Mouse (Mus musculus): Measurements from ENCODE around the gene A930004D18Rik.

The A930004D18Rik gene

GRCm38 (mm10) chr2:18037491-18037890, at the start of gene A930004D18Rik:
Gene A930004D18Rik (minus strand): TSS chr2:18037737.
- DNase-seq, result no peak

DNA sequence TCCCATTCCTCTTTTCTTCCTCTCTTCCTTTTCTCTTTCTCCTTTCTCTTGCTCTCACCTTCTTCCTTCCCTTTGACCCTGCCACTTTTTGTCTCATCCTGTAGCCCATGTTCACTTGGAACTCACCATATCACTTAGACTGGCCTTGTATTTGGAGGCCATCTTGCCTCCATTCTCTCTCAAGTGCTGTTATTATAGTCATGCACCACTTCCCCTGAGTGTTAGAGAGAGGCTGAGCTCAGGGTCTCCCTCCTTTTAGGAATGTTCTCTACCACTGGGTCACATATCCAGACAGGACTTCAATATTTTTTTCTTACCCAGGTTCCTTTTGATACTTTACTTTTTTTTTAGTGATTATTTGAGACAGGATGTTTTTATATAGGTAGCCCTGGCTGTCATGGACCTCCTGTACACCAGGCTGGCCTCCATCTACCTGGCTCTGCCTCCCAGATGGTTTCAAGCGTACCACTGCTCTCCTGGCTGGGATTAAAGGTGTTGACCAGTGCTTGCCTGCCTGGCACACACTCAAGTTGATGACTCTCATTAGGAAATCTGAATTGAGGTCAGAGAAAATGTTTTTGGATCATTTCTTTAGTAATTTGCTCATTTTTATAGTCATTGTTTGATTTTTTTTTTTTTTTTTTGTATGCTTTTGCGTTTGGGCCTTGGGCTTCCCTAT, 42.8 kb upstream of the A930004D18Rik start:
- peak; percentile 49 for DNase-seq

DNA sequence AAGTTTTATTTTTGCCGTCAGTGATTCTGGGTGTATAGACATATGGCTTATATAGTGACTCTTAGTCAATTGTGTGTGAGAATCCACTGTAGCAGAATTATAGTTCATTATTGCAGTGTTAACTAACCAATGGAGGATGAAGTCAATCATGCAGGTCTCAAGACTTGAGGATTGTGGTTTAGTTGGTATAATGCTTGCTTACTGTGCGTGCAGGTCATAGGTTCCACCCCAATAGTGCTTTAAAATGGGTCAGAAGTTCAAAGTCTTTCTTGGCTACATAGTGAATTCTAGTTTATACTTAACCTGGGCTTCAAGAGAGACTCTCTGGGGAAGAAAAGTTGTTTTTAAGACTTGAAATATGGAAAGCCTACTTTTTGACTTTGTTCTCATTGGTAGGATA, 34.4 kb upstream of the A930004D18Rik start:
- DNase-seq, result no peak

DNA sequence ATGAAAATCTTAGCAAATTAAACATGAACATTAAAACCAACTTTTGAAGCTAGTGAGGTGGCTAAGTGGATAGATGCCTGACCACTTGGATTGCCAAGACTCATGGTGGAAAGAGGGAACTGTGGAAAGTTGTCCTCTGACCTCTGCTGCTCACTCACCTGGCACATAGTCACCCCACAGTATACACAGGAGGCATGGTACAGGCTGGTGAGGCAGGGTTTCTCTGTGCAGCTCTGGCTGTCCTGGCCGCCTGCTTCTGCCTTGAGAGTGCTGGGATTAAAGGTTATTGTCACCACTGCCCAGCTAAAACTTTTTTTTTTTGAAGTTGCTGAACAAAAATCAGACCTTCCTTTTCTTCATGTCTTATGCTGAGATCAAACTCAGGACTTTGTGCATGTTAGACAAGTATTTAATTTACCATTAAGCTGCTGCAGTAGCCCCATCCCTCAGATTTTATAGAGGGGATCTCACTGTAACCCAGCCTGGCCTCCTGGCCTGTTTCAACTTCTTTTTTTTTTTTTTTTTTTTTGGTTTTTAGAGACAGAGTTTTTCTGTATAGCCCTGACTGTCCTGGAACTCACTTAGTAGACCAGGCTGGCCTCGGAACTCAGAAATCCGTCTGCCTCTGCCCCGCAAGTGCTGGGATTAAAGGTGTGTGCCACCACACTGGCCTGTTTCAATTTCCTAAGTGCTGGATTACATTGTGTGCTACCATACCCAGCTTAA, 30.7 kb upstream of the A930004D18Rik start:
- DNase-seq, result no peak

DNA sequence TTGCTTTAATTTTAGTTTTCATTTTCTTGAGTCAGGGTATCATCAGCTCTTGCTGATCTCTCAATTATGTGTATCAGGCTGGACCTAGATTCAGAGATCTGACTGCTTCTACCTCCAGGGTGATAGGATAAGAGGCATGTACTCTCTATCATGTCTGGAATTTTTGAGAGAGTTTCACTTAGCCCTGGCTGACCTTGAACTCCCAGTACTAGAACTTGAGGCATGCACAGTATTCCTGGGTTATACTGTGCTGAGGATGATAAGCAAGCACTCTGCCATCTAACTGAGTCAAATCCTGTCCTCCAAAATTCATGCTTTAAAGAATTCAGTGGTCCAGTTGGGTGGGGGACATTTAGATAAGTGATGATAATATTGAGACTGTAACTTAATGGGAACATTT, 28.9 kb upstream of the A930004D18Rik start:
- no peak for DNase-seq

GRCm38 (mm10) chr2:18065708-18066030, 28.1 kb upstream of the A930004D18Rik start:
- no peak for DNase-seq

DNA sequence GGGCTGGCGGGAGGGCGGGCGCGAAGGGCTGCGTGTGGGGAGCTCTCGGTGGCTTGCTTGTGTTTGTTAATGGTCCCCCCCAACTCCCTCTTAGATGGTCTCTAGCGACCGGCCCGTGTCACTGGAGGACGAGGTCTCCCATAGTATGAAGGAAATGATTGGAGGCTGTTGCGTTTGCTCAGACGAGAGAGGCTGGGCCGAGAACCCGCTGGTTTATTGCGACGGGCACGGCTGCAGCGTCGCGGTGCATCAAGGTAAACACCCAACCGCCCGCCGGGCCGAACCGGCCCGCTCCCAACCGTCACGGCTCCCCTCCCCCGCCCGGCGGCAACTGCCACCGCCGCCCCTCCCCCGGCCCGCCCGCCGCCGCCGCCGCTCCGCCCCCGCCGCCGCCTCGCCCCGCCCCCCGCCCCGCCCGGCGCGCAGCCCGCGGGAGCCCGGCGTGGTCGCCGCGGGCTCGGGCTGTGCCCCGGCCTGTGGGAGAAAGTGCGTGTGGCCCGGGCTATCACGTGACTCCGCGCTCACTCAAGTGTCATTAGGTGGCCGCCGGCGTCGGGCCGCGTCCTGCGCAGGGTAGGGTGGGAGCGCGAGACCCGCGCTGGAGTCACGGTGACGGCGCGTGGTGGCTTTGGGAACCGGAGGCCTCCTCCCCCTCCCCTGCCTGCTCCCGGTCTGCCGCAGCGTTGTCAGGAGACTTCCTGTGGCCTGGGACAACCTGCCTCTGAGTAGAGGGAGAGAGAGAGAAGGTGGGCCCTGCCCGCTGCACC, 27.6 kb upstream of the A930004D18Rik start:
- DNase-seq, result peak; percentile 87 to 88

GRCm38 (mm10) chr2:18064356-18064858, 26.9 kb upstream of the A930004D18Rik start:
- DNase-seq, result peak; percentile 94 to 96

DNA sequence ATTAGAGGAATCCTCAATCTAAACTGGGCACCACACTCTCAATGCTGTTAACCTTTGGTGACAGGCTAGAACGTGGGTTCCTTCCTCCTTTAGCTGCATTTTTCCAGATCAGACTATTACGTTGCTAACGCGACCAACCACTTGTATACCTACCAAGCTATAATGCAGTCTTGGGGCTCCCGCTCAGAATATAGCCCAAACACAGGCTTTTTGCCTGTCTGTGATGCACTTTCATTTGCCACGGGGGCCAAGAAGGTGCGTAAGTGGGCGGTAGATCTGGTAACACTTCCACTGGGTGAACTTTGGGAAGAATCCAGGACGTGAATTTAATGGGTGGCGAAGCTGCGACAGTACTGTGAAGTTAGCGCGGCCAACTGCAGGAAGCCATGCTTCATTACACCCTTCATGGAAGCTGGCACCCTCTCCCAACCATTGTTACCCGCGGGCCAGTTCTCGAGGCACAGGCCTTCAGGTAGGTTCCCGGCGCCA, 26.3 kb upstream of the A930004D18Rik start:
- DNase-seq, result peak; percentile 83 to 88

DNA sequence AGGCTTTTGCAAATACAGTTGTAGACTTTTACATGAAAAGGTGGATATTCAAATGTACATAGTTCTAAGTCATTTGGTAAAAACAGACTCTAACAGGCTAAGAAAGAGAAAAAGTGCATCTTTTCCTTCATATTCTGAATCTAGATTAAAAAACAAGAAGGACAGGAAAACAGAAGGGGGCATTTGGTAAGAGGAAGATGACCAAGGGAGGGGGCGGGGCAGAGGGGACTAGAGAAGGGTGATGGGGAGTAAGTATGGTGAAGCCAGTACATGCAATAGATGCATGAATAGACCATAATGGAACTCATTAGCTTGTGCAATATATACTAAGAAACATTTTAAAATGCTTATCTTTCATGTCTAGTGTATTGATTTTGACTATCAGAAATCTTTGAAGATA, 22.9 kb upstream of the A930004D18Rik start:
- DNase-seq, result no peak

DNA sequence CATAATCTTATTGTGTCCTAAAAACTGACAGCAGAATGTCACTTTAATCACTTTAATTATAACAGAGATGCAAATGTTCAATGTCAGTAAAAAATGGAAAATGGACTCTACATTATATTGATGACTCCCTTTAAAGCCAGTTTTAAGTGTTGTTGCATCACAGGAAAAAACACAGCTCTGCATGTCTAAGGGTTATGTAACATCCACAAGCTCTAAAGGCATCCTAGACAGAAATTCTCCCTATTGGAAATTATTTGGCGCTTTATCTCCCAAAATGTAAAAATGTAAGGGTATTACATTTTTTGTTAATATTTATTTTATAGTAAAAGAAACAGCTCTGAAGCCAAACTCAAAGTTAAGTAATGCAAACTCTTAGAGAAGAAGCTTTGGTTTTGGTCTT, 22.4 kb upstream of the A930004D18Rik start:
- DNase-seq, result no peak

GRCm38 (mm10) chr2:18059063-18059462, 21.5 kb upstream of the A930004D18Rik start:
- peak in 1 of 2 experiments; percentile 22 for DNase-seq

DNA sequence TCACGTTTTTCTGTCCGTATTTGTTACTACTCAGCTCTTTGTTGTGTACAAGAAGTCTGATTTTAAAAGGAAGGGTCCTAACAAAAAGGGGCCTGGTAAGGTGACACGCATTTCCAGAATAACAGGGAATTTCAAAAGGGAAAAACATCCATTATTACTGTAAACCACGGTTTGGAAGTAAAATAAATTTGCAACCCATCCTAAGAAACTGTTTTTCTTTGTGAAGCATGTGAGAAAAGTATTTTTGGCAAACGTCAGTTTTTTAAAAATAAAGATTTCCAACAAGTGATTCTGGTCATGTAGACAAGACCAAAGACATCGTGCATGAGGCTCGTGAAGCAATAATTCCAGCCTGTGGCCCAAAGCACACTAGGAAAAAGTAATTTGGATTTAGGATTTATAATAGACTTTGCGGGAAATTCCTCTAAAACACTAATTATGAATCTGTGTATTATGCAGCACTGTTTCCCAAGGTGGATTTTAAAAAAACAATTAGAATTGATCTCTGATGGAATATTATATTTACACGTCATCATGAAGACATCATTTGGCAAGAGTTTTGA, 20.7 kb upstream of the A930004D18Rik start:
- peak in 1 of 2 experiments; percentile 26 for DNase-seq

DNA sequence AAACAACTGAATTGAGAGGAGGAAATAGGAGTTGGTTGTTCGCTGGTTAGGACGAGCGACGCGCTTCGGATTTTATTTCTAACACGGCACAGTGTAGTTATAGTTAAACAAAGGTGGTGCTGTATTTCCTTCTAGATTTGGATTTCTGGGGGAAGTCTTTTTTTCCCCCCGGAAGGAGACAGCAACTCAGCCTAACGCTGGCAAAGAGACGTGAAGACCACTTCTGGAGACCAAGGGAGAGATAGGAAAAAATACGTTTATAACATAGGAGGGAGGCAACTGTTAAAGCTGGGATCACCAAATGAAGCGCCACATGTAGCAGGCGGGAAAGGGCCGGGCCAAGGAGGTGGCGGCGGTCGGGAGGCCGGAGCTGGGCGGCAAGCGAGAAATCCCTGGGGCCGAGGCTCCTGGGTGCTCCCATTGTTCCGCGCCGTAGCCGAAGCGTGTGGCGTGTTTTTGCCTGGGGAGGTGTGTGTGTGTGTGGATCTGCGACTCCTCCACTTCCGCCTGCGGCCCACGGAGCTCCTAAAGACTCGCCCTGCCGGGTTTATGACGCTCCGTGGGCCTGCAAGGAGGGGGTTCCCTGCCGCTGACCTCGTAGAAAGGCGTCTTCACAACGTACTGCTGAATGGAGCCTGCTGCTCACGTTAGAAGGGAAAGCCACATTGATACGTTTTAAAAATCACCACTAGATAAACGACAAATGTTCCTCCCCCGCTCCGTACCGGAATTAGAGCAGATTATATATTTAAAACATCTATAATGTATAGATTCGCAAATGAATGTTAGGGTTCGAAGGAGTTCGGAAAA, 20.0 kb upstream of the A930004D18Rik start:
- DNase-seq, result peak; percentile 67 to 78

DNA sequence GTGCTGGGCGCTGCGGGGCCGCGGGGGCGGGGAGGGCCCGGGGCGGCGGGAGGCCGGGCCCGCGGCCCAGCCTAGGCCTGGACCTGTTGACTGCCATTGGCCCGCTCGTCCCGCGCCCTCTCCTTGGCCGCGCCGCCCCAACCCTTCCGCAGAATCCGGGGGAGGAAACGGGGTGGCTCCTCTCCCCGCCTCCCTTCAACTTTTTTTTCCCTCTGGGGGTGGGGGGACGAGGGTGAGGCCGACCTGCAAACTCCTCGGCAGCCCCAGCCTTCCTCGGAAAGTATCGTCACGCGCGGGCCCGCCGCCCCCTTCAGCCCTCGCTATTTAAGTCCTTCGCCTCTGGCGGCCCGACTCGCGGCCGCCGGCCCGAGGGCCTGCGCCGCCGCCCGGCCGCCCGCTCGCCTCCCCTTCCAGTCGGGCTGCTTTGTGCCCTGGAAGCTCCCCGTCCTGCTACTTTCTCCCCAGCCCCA, 19.3 kb upstream of the A930004D18Rik start:
- DNase-seq, result peak; percentile 87 to 92

DNA sequence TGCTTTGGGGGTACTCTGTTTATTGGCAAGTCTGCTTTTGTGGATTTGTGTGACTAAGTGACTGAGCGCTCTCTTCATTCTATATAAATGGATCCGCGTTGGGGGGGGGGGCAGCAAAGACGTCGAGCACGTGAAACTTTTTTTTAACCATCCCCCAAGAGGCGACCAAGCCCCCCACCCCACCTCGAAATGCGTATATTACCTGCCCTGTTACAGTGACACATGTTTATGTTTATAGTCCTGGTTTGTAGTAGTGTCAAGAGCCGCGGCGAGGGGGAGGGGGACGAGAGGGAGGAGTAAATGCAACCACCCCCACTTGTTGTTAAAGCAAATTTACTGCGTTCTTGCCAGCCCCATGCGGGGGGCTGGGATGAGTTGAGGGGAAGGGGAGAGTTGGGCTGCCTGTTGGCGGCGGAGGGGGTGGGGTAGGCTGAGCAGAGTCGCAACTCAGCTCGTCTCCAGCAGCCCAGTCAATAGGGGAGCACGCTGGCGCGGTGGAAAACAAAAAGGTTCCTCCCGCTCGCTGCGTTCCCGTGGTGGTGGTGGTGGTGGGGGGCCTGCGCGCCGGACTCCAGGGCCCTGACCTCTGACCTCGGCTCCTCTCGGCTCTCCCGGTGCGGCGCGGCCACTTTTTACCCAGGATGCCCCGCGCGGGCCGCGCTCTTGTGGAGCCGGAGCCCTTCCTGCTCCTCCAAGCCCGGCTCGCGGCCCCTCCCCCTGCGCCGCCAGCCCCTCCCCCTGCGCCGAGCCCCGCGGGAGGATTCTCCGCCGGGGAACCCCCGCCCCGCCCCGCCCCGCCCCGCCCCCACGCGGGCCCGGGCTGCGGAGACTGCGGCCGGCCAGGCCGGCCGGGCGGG, 18.6 kb upstream of the A930004D18Rik start:
- DNase-seq, result peak; percentile 95 to 97

- peak in 1 of 2 experiments; percentile 37 for DNase-seq
Measured at GRCm38 (mm10) chr2:18055016-18055928, 17.7 kb upstream of the A930004D18Rik start, which contains the start of gene Mllt10. Gene Mllt10 (plus strand): TSS chr2:18055237.

GRCm38 (mm10) chr2:18053951-18054530, 16.5 kb upstream of the A930004D18Rik start:
- DNase-seq, result peak; percentile 65 to 73

DNA sequence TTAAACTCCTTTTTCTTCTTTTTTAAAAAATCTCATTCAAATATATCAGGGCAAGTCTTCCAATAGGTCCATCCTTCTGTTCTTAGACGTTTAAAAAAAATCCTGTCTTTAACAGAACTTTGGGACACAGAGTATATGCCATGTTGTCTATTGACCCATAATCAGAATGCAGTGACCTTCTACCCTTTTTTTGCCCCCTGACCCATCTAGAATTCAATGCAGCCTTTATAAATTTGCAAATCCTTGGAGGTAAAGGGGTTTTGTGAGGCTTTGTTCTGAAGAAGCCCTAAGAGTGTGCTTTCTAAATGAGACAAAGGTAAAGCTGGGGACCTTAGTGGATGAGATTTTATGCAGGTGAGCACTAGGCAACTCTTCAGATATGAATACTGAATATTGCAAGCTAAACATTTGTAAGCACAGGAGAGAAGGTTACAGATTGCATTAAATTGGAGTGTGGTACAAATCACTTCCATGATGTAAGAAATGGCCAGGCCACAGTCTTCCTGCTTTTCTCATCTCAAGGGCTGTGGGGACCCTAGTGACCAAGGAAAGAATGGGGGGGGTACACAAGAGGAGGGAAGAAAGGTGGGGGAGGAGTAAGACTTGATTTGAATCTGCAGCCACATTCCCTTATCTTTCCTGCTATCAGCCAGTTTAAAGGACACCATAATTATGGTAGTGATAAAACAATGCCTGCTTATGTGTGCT, 15.9 kb upstream of the A930004D18Rik start:
- no peak for DNase-seq
